Mouse (Mus musculus): ENCODE measurements around the gene Iglon5.

Gene Iglon5

DNA sequence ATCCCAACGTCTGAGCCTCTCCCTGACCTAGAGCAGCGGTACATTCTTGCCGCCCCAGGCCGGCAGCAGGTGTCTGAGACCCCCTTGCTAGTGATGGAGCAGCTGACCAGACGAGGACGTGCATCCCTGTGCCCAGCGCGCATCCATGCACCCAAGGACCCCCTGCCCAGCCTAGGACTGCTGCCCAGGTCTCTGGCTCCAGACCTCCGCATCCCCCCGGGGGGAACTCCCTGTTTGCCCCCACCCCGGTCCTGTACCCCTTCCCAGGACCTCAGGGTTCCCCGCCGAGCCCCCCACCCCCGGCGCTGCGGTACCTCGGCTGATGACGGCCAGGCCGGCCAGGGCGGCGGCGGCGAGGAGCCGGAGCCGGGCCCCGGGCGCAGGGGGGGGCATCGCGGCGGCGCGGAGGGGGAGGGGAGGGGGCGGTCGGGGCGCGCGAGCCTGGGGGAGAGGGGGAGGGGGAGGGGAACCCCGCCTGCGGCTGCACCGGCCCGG is at the start of gene Iglon5:
Gene Iglon5 (minus strand): TSS at position 445 of the 495 bp plus-strand sequence.
- DNase-seq: peak; percentile 75 to 77

DNA sequence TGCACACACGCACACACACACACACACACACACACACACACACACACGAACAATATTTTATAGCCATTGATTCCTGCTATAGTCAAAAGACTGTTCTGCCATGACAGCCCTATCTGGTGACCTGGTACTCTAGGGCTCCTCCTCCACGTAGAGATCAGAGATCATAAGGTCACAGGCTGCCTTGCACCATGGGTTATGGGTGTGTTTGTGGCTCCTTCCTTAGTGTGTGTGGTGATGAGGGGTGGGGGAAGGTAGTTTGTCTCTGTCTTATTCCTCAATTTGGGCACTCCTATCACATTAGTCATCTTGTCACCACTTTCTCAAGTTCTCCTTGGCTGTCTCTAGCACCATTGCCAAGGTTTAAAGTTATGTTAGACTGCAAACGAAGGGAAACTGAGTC is 48.6 kb upstream of the Iglon5 start:
- DNase-seq: no peak

DNA sequence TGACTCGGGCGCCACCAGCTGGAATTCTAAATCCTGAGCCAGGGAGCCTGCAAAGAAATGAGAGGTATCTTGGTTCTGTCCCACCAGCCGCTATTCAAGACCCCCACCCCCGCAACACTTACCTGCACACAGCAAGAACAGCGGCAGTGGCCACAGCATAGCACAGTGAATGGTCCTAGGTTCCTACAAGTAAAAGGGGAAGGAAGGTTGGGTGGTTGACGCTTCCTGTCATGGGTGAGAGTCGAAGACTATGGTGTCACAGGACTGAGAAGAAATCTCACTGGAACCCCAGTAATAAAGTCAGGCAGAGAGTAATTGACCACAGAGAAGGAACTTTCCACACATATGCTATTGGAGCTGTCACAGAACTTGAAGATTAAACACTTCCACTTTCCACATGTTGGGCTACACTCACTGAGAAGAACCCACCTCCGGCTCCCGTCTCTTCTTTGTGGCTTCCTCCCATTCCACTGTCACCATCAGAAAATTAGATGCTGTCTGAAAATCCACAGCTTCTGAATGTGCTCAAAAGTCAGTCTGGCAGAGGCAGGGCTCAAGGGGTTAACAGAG is 43.1 kb upstream of the Iglon5 start:
- DNase-seq: no peak

DNA sequence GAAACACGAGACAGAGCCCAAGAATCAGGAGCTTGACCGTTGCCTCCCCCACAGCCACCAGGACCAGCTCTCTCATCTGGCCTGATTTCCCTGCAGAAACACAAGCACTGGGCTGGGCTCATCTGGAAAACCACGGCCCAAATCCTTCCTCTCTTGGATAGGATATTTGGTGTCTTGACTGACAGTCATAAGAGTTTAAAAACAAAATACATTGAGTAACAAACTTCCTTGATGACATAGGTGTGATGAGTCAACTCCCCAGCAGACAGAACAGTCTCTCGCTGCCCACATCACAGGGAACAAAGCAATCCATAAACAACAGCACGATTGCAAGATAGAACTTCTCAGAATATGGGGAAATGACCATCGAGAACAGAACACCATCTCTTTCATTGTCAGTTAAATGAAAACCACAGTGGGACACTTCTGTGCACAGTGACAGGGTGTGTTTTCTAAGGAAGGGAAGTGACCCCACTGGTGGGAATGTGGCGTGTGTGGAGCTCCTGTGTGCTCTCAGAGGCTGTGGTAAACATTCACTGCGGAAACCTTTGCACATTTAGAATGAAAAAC is 40.4 kb upstream of the Iglon5 start:
- DNase-seq: no peak

DNA sequence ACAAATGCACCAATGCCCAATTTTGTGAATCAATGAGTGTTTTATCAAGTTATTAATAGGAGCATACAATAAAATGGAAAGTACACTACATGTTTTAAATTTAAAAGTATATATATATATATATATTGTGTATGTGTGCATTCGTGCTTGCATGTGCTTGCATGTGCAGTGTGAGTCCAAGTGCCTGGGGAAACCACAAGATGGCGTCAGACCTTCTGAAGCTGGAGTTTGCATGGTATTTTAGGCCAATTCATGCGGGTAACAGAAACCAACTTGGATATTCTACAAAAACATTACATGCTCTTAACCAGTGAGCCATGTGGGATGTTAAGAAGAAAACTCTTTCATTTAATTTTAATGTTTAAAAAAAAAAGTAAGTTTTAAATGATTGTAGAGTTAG is 35.4 kb upstream of the Iglon5 start:
- DNase-seq: peak; percentile 34 to 36

DNA sequence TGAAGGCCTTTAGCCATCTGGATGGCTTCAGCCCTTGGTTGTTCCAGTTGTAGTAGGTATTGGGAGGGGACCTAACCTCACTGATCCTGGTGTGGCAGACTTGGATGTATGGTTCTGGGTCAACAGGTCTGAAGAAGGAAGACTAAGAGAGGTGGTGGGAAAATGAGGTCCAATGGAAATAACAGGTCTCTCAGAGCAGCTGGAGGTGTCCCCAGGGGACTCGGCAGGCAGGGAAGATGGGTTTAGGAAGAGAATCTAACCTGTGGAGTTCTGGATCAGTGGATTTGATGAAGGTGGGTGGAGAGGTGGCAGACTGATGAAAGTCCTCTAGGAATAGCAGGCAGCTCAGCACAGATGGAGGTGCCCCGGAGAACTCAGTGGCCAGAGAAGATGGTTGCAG is 32.9 kb upstream of the Iglon5 start:
- DNase-seq: no peak

DNA sequence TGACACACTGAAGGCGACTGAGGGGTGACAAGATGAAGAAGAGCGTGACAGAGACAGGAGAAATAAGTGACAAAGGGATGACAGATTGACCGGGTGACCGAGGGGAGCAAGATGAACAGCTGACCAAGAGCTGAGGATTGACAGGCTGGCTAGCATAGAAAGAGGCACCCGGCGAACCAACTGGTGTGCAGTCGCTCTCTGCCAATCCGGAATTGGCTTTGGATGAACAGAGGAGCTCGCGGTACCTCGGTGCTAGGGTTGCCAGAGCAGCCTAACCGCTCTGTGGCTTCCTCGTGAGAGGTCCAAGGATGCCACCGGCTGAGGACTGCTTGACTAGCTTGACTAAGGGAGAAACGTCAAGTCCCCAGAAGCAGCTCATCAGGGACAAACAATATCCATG is 28.5 kb upstream of the Iglon5 start:
- peak; percentile 80 to 82 for DNase-seq

DNA sequence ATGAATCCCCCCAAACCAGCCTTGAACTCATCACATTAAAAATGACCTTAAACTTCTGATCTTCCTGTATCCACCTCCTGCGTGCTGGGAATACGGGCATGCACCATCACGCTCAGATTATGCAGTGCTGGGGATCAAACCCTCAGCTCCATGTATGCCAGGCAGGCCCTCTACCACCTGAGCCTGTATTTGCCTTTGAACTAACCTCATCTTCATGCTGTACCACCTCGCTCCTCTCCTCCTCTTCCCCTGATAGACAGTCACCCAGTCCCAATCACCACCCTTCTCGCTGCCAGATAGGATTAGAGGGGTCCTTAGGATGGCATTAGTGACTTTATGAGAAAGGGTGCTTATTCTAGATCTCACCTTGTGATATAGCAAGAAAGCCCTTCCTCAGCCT is 25.2 kb upstream of the Iglon5 start:
- no peak for DNase-seq

DNA sequence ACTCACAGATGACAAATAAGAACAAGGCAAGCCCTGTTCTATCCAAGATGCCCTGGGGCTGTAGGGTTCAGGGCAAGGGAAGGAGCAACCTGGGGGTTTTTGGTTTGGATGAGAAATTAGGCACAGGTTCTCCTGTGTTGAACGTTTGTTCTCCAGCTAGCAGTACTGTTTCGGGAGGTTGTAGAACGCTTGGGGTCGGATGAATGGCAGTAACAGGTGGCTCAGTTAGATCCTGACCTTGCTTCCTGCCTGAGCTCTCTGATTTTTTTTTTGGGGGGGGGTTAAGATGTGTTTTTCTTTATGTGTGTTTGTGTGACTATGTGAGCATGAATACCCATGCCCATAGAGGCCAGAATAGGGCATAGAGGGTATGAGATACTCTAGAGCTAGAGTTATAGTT is 22.6 kb upstream of the Iglon5 start:
- DNase-seq: no peak

DNA sequence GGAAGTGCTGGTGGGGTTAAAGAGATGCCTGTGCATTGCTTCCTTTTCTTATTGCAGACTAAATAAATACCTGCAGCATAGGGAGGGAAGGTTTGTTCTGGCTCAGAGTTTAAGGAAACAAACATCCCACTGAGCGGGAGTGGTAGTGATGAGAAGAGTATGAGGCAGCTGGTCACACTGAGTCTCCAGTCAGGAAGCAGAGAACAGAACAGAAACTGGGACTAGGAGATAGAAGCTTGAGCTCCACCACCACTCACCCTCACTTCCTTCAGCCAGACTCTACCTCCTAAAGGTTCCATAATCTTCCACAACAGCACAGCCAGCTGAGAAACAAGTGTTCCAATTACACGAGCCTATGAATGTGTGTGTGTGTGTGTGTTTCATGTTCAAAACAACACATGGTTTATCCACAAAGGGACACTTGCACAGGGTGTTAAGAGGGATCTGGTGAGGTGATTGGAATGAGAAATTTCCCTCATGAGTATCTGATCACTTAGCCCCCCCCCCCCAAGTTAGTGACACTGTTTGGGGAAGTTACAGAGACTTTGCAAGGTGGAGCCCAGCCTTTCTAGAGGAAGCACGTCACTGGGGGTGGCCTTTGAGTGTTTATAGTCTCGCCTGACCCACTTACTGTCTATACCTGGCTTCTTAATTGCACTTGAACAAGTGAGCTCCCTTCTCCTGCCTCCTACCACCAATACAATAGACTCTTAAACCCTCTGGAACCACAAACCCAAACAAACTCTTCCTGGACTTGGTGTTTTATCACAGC is 22.0 kb upstream of the Iglon5 start:
- DNase-seq: no peak

DNA sequence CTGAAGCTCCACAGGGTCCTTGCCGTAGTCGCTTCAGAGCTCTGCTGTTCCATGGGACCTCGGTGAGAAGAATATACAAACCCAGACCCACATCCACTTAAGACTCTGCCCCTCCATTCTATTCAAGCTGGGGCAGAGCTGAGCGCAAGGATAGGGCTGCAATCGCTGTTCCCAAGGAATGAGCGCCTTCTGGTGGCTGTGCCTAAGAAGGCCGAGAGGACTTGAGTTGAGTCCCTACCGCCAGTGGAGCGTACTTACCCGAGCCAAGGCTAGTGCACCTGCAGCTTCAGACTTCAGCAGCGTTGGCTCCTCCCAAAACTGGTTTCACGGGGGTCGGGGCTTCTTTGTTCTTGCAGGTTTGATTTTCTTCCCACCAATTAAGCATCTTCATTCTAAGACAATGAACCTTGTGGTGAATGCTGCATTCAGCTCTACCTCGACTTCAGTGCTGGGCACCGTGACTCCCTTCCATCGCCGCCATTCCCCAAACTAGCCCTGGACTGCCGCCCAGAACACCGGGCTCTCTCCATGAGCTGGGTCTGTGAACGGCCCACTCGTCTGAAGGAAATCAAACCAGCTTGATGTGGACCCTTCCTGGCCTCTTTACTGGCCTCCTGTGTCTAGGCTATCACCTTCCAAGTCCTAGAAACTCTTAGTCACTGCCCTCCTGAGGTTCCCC is 5.6 kb upstream of the Iglon5 start:
- peak; percentile 89 to 90 for DNase-seq

DNA sequence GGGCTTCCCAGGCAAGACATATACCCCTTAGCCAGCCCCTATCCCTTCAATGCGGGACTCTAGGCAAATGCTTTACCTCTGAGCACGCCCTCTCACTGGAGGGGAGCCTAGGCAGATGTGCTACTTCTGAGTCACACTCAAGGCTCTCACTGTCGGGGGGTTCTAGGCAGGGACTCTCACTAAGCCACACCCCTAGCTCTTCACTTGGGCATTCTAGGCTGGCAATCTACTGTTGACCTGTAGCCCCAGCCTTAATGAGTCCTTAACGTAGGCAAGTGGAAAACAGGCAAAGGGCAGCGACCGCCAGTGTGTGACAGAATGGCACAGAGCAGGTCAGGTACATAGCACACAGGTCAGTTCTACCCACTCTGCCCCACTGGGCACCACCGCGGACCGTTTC is 986 bp upstream of the Iglon5 start:
- DNase-seq: no peak

DNA sequence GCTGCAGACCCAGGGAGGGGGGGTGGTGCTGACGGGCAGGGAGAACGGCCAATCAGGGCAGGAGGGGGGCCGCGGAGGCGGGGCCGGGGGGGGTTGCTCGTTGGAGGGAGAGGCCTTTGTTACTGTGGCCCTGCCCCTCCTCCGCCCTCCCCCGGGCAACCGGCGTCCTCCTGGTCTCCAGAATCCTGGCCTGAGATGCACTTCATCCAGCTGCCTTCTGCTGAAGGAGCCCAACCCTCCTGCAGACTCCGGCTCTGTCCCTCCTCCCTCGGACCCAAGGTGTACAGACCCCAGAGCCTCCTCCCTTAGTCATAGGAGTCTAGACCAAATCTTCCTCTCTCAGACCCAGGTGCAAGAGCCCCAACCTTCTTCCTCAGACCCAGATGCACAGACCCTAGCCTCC is 308 bp upstream of the Iglon5 start:
- peak; percentile 96 to 97 for DNase-seq

DNA sequence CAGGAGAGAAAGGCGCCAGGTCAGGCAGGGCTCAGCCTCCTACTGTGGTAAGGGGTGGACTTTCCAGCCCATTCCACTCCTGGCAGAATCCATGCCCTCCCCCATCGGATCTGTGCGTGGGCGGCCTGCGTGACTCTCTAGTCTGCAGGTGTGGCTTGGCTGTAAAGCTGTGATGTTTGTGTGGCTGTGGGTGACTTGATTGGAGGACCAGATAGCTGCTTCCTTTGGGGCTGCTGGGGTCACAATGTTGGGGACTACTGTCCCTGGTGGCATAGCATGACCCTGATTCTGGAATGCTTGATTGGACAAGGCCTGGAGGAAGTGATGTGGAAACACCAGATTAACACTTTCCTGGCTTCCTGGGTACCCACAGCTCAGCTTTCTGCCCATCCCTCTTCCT is 1.2 kb downstream of the Iglon5 start:
- DNase-seq: peak; percentile 40 to 41

DNA sequence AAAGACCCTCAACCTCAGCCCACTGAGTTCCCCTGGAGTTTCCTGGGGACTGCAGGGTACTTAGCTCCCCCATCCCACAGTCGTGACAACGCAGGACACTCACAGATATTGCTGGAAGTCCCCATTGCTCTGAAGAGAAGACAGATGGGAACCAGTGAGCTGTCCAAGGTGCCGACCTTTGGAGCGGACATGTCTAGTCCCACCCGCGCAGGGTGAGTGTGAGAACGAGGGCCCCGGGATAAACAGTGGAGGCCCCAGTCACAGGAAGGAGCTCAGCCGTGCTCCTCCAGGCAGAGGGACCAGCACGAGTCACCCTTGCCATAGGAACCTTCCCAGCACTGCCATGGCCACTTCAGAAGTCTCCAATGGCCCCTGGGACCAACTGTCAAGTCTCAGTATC is 6.6 kb downstream of the Iglon5 start:
- DNase-seq: no peak

DNA sequence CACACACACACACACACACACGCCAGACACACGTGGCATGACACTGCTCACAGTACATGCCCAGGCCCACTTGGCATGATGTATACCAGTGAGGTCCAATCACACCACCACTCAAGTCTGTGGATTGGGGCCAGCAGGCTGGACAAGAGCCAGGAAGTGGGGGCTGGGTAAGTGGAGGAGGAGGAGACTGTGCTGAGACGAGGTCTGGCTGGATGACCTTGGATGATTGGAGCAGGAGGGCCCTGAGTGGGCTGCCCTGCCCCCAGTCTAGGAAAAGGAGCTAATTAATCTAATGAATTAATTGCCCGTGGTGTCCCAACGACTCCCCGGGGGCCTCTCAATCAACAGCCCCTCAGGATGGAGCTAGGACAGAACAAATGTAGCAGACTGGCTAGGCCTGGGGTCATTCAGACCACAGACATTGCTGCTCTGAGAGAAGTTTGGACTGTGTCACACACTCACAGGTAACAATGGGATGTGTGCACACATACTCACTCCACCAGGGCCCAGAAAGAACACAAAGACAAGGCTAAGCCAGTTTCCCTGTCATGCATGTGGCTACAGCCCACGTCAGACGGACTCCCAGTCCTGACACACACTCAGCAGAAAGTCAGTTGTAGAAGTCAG is 7.7 kb downstream of the Iglon5 start:
- peak; percentile 89 to 91 for DNase-seq

DNA sequence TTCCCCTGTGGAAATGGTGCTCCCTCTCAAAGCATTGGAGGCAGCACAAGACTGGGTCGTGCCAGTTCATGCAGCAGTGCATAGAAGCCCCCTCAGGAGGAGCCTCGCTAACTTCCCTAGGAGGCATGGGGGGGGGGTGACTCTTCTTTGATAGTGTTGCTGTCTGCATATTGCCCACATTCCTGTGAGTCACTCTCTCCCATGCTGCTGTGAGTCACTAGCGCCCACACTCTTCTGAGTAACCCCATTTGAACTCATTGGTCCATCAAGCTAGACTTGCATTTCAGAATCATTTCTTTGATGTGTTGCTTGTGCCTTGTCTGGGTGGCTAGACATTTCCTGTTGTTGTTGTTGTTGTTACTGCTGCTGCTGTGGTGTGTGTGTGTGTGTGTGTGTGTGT is 8.7 kb downstream of the Iglon5 start:
- no peak for DNase-seq

DNA sequence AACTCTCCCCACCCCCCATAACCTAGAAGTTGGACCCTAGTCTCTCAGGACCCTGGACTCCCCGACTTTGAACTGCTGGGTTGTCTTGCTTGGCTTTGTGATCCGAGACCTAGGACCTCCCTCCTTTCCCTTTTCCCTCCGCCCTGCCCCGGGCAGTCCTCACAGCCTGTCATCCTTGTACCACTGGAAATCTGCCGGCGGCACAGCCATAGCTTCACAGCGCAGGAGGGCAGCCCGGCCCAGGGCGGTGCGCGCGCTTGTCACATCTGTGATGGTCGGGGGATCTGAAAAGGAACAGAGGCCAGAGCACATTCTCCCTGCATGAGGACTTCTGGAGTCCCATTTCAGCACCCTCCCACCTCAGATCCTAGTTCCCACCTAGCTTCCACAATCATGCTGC is 13.5 kb downstream of the Iglon5 start:
- no peak for DNase-seq

DNA sequence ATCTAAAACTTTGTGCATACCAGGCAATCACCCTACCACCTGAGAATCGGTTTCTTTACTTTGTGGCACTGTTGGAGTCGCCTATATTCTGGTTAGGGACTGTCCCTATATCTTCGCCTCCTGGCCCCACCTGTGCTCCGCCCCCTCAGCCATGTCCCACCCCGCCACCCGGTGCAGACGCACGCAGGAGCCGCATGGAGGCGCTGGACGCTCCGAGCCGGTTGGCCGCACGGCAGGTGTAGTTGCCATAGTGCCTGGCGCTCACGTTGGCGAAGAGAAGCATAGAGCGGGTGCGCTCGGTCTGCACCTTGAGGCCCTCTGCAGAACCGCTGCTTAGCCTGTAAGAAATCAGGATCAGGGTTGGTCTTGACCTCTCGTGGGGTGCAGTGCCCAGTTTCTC is 14.2 kb downstream of the Iglon5 start:
- peak; percentile 53 to 63 for DNase-seq

DNA sequence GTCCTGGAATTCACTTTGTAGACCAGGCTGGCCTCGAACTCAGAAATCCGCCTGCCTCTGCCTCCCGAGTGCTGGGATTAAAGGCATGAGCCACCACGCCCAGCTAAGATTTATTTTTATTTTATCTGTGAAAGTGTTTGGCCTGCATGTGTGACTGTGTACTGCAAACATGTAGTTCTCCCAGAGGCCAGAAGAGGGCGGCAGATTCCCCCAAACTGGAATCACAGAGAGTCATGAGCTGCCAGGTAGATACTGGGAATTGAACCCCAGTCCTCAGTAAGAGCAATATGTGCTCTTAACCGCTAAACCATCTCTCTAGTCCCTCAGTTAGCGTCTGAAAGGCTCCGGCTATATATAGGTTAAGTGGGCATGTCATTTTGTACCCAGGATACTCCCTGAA is 19.5 kb downstream of the Iglon5 start:
- DNase-seq: peak; percentile 62 to 71

DNA sequence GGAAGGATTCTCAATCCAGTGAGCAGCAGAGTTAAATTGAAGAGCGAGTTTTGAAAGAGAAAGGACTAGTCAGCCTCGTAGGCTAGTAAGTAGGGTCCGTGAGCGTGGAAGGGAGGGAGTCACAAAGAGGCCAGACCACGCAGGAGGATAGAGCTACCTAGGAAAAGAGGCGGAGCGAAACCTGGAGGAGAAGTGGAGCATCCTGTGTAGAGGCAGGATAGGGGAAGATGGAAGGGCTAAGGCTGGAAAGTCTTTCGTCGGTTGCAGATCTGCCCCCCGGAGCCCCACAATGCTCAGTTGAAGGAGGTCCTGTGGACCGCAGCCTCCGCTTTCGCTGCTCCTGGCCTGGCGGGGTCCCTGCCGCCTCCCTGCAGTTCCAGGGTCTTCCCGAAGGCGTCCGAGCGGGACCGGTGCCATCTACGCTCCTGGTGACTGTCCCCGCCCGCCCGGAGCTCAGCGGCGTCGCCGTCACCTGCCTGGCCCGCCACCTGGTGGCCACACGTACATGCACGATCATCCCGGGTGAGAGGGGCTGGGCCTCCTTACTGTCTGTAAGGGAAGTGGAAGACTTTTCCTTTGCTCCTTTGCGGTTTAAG is 23.7 kb downstream of the Iglon5 start:
- peak; percentile 94 to 97 for DNase-seq

DNA sequence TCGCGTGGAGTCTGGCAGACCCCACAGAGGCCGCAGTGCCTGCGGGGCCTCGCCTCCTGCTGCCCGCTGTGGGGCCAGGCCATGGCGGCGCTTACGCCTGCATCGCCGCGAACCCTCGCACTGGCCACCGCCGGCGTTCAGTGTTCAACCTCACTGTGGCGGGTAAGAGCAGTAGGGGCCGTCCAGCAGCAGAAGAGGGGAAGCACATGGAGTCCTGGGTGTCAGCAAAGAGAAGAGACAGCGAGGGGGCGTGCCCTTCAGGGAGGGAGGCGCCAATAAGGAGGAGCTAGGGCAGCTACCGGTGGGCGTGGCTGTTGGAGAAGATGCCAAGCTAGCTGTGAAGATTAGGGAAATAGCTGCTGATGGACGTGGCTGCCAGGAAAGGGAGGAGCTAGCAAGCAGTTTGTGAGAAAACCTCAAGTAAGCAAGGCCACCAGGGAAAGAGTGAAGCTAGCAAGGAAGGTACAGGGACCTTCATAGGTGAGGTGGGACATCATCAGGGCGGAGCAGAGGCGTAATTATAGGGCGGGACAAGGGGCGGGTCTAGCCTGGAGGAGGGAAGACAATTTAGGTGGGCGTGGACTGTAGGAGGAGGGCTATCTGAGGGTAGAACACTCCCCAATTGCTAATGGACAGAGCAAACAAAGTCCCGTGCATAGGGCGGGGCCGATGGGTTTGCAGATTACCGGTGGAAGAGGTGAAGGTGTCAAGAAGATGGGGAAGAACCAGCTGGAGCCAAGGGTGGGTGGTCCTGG is 24.4 kb downstream of the Iglon5 start:
- DNase-seq: peak; percentile 84 to 91
